Mouse (Mus musculus) embryonic facial prominence, embryonic 11.5 days (tissue): ENCODE data around the gene Prkcq. TPM values are rescaled to one million over a fixed set of nuclear protein-coding genes. Genes with fewer than 3 reads are reported as not detected.
A peak's percentile ranks its signal among the peaks of the same experiment; 100 is the strongest.

Source experiments
- ATAC-seq: fragments of 200-750 bp; cut with Nextera tagmentation; replicated peaks from 2 replicates; pipeline ENCODE4 v1.8.0; 2017; ENCODE audit warnings: low read depth; ENCODE audit not compliant: insufficient number of reproducible peaks, low FRiP score, low TSS enrichment
- DNase-seq: peaks from one replicate; pipeline ENCODE4 v3.0.0-alpha.2; 2015; ENCODE audit warnings: low spot score
- H3K27ac ChIP-seq: fragments of 300-500 bp; sonication (generic); replicated peaks from 2 replicates; pipeline ENCODE4 v1.5.1; 2014; ENCODE audit warnings: mild to moderate bottlenecking, low read depth, low read length, control low read depth
- H3K27me3 ChIP-seq: fragments of 300-500 bp; sonication (generic); 2 replicates; pipeline ENCODE4 v1.6.1; 2014; ENCODE audit warnings: mild to moderate bottlenecking, low read length, moderate library complexity, mixed read lengths; ENCODE audit not compliant: control insufficient read depth, insufficient read depth
- H3K36me3 ChIP-seq: fragments of 300-500 bp; sonication (generic); replicated peaks from 2 replicates; pipeline ENCODE4 v1.6.1; 2014; ENCODE audit warnings: low read depth, mild to moderate bottlenecking, low read length, moderate library complexity, mixed read lengths; ENCODE audit not compliant: control insufficient read depth, insufficient read depth
- H3K4me1 ChIP-seq: fragments of 300-500 bp; sonication (generic); 2 replicates; pipeline ENCODE4 v1.6.1; 2014; ENCODE audit warnings: low read length, mixed read lengths; ENCODE audit not compliant: control insufficient read depth, insufficient read depth
- H3K4me2 ChIP-seq: fragments of 300-500 bp; sonication (generic); 2 replicates; pipeline ENCODE4 v1.6.1; 2014; ENCODE audit warnings: low read depth, mild to moderate bottlenecking, control low read depth, low read length, moderate library complexity
- H3K4me3 ChIP-seq: fragments of 300-500 bp; sonication (generic); 2 replicates; pipeline ENCODE4 v1.5.1; 2014; ENCODE audit warnings: low read depth, low read length, control low read depth
- H3K9ac ChIP-seq: fragments of 300-500 bp; sonication (generic); replicated peaks from 2 replicates; pipeline ENCODE4 v1.6.1; 2014; ENCODE audit warnings: mild to moderate bottlenecking, control low read depth, low read length
- H3K9me3 ChIP-seq: fragments of 300-500 bp; sonication (generic); replicated peaks from 2 replicates; pipeline ENCODE4 v1.6.1; 2016; ENCODE audit warnings: mild to moderate bottlenecking, low read length, inconsistent platforms, mixed read lengths; ENCODE audit not compliant: control insufficient read depth
- WGBS: fragments of 180-500 bp; shearing (Covaris S2); extraction: QIAGEN DNeasy Blood & Tissue Kit; methylation state at CpG from one replicate; pipeline ENCODE4 v1.1.7; 2014; 5-methylcytosine and 5-hydroxymethylcytosine counted together
- polyA plus RNA-seq: library from polyadenylated mRNA; unstranded; fragments of >200 nt; fragmentation: Nextera tagmentation; extraction: Ambion mirVana; gene quantifications from 2 replicates; pipeline ENCODE4 v1.2.1, GENCODE M21; 2014

Gene Prkcq
- polyA plus RNA-seq, 1 experiment from 2014 or later, result 2.8 TPM

- Histone ChIP-seq H3K27me3 (no peaks in the 10 kb centered on the region), H3K9me3 (no peaks in the 10 kb centered on the region), H3K4me3 (no peak overlapping the region), H3K9ac (no peak overlapping the region), H3K4me1 (no peaks in the 10 kb centered on the region), H3K36me3 (no peaks in the 10 kb centered on the region), H3K4me2 (no peak overlapping the region), H3K27ac (no peak overlapping the region)
- DNase-seq, result no peak
- no peak for ATAC-seq
- 73% methylated on average over 18 of the region's 18 CpGs for WGBS
Measured at GRCm38 (mm10) chr2:11287834-11288530, 116.1 kb downstream of the Prkcq start.

- Histone ChIP-seq H3K36me3 (no peaks in the 10 kb centered on the region), H3K27ac (no peak overlapping the region), H3K4me1 (no peaks in the 10 kb centered on the region), H3K9ac (no peak overlapping the region), H3K9me3 (no peaks in the 10 kb centered on the region), H3K4me2 (no peak overlapping the region), H3K27me3 (no peaks in the 10 kb centered on the region), H3K4me3 (no peak overlapping the region)
- DNase-seq (peak; percentile 90), ATAC-seq (no peak; the same call in 1 of the 2 replicates)
- WGBS, result 4% methylated on average over 7 of the region's 7 CpGs
Measured at GRCm38 (mm10) chr2:11288531-11288846, 116.6 kb downstream of the Prkcq start.

- Histone ChIP-seq H3K4me3 (no peak overlapping the region), H3K27me3 (no peaks in the 10 kb centered on the region), H3K36me3 (no peaks in the 10 kb centered on the region), H3K9me3 (no peaks in the 10 kb centered on the region), H3K9ac (no peak overlapping the region), H3K4me1 (no peaks in the 10 kb centered on the region), H3K4me2 (no peak overlapping the region), H3K27ac (no peak overlapping the region)
- no peak for ATAC-seq
- no peak for DNase-seq
- WGBS, result 87% methylated on average over 6 of the region's 6 CpGs
Measured at GRCm38 (mm10) chr2:11290931-11291330, 119.0 kb downstream of the Prkcq start.

GRCm38 (mm10) chr2:11291570-11292405 is 119.9 kb downstream of the Prkcq start:
- WGBS, result 70% methylated on average over 9 of the region's 9 CpGs
- no peaks in the 10 kb centered on the region for H3K36me3 ChIP-seq
- no peak overlapping the region for H3K9ac ChIP-seq
- no peaks in the 10 kb centered on the region for H3K4me1 ChIP-seq
- H3K9me3 ChIP-seq, result no peaks in the 10 kb centered on the region
- DNase-seq (no peak), ATAC-seq (no peak)
- no peaks in the 10 kb centered on the region for H3K27me3 ChIP-seq
- H3K27ac ChIP-seq, result no peak overlapping the region
- H3K4me2 ChIP-seq, result no peak overlapping the region
- no peak overlapping the region for H3K4me3 ChIP-seq

- H3K27ac ChIP-seq, result no peak overlapping the region
- no peaks in the 10 kb centered on the region for H3K4me1 ChIP-seq
- H3K4me2 ChIP-seq, result no peak overlapping the region
- no peaks in the 10 kb centered on the region for H3K27me3 ChIP-seq
- no peak overlapping the region for H3K4me3 ChIP-seq
- DNase-seq, result no peak
- no peak overlapping the region for H3K9ac ChIP-seq
- H3K36me3 ChIP-seq, result no peaks in the 10 kb centered on the region
- H3K9me3 ChIP-seq, result no peaks in the 10 kb centered on the region
- 84% methylated on average over 13 of the region's 13 CpGs for WGBS
- ATAC-seq, result no peak
Measured at GRCm38 (mm10) chr2:11293144-11293543, 121.2 kb downstream of the Prkcq start.

GRCm38 (mm10) chr2:11294643-11295191 is 122.8 kb downstream of the Prkcq start:
- H3K9ac ChIP-seq, result no peak overlapping the region
- ATAC-seq (no peak), DNase-seq (no peak)
- H3K4me1 ChIP-seq, result no peaks in the 10 kb centered on the region
- no peaks in the 10 kb centered on the region for H3K9me3 ChIP-seq
- no peaks in the 10 kb centered on the region for H3K36me3 ChIP-seq
- no peaks in the 10 kb centered on the region for H3K27me3 ChIP-seq
- 64% methylated on average over 5 of the region's 5 CpGs for WGBS
- no peak overlapping the region for H3K27ac ChIP-seq
- no peak overlapping the region for H3K4me3 ChIP-seq
- H3K4me2 ChIP-seq, result no peak overlapping the region

- Histone ChIP-seq H3K4me3 (no peak overlapping the region), H3K9me3 (no peaks in the 10 kb centered on the region), H3K27me3 (no peaks in the 10 kb centered on the region), H3K36me3 (no peaks in the 10 kb centered on the region), H3K9ac (no peak overlapping the region), H3K4me2 (no peak overlapping the region), H3K27ac (no peak overlapping the region), H3K4me1 (no peaks in the 10 kb centered on the region)
- ATAC-seq (no peak), DNase-seq (no peak)
- 92% methylated on average over 7 of the region's 7 CpGs for WGBS
Measured at GRCm38 (mm10) chr2:11298811-11299210, 126.9 kb downstream of the Prkcq start.

GRCm38 (mm10) chr2:11299366-11299765 is 127.5 kb downstream of the Prkcq start:
- Histone ChIP-seq H3K27me3 (no peaks in the 10 kb centered on the region), H3K4me2 (no peak overlapping the region), H3K9me3 (no peaks in the 10 kb centered on the region), H3K4me1 (no peaks in the 10 kb centered on the region), H3K9ac (no peak overlapping the region), H3K4me3 (no peak overlapping the region), H3K36me3 (no peaks in the 10 kb centered on the region), H3K27ac (no peak overlapping the region)
- DNase-seq (no peak), ATAC-seq (no peak)
- WGBS, result 35% methylated on average over 1 of the region's 1 CpGs
